Mouse (Mus musculus) liver, adult 2 months (tissue): Measurements from ENCODE around the gene Acsl1. TPM values are rescaled to one million over a fixed set of nuclear protein-coding genes. Genes with fewer than 3 reads are reported as not detected.

Experiments used
- DNase-seq: peaks from one replicate; pipeline ENCODE4 v3.0.0-alpha.2; 2011; ENCODE audit warnings: low read depth, low spot score; ENCODE audit errors: extremely low read depth
- H3K27ac ChIP-seq: fragments of 200-500 bp; replicated peaks from 2 replicates; pipeline ENCODE4 v1.5.1; 2012; ENCODE audit warnings: low read depth, mild to moderate bottlenecking, control low read depth, inconsistent platforms, low read length; ENCODE audit not compliant: insufficient read depth
- H3K27me3 ChIP-seq: fragments of 200-500 bp; 2 replicates; pipeline ENCODE4 v1.6.1; 2012; ENCODE audit warnings: mild to moderate bottlenecking, moderate library complexity, low read length, inconsistent platforms; ENCODE audit not compliant: control insufficient read depth, insufficient read depth
- H3K36me3 ChIP-seq: fragments of 200-500 bp; 2 replicates; pipeline ENCODE4 v1.6.1; 2012; ENCODE audit warnings: low read length, inconsistent platforms; ENCODE audit not compliant: control insufficient read depth, insufficient read depth
- H3K4me1 ChIP-seq: fragments of 200-500 bp; 2 replicates; pipeline ENCODE4 v1.6.1; 2011; ENCODE audit warnings: low read length; ENCODE audit not compliant: control insufficient read depth, insufficient read depth
- H3K4me3 ChIP-seq: fragments of 200-500 bp; 2 replicates; pipeline ENCODE4 v1.5.1; 2011; ENCODE audit warnings: low read depth, mild to moderate bottlenecking, control low read depth, low read length, moderate library complexity; ENCODE audit not compliant: insufficient read depth
- H3K79me2 ChIP-seq: fragments of 200-500 bp; 2 replicates; pipeline ENCODE4 v1.6.1; 2012; ENCODE audit warnings: inconsistent platforms, mild to moderate bottlenecking, low read length, moderate library complexity; ENCODE audit not compliant: control insufficient read depth, insufficient read depth
- H3K9ac ChIP-seq: fragments of 200-500 bp; 2 replicates; pipeline ENCODE4 v1.6.1; 2012; ENCODE audit warnings: low read depth, mild to moderate bottlenecking, control low read depth, inconsistent platforms, low read length
- CTCF ChIP-seq: fragments of 200-500 bp; IDR thresholded peaks from 2 replicates; pipeline ENCODE4 v1.5.1; 2011; ENCODE audit warnings: low read depth, low read length, control low read depth
- POLR2A ChIP-seq: fragments of 200-500 bp; IDR thresholded peaks from 2 replicates; pipeline ENCODE4 v1.6.1; 2011; ENCODE audit warnings: low read length, control low read depth; ENCODE audit not compliant: insufficient read depth; ENCODE audit errors: extremely low read depth
- WGBS: fragments of 180-500 bp; shearing (Covaris S2); methylation state at CpG from one replicate; pipeline ENCODE4 v1.1.7; 2018; 5-methylcytosine and 5-hydroxymethylcytosine counted together
- polyA plus RNA-seq: library from polyadenylated mRNA; depleted of rRNA; stranded (reverse); fragments of >200 nt; gene quantifications from 2 replicates; pipeline ENCODE4 v1.2.3, GENCODE M21; 2012
- total RNA-seq: library from RNA; depleted of rRNA; stranded (reverse); fragments of >200 nt; gene quantifications from 2 replicates; pipeline ENCODE4 v1.2.3, GENCODE M21; 2014

Acsl1 gene
- total and polyA plus RNA-seq, 2 experiments, result 322 to 447 TPM

GRCm38 (mm10) chr8:46493495-46494170 lies 22.8 kb downstream of the Acsl1 start:
- Histone ChIP-seq H3K9ac (no peak overlapping the region; the same call in 1 of the 2 replicates), H3K27ac (peak overlapping the region; percentile 47), H3K4me1 (peaks cover 61% of the 10 kb centered on the region)

GRCm38 (mm10) chr8:46496852-46497251 lies 26.0 kb downstream of the Acsl1 start:
- DNase-seq, result peak; percentile 59
- TF ChIP-seq POLR2A (no peak), CTCF (no peak)
- peaks cover 16% of the 10 kb centered on the region; the same call in 1 of the 2 replicates for H3K79me2 ChIP-seq
- peaks cover 71% of the 10 kb centered on the region for H3K36me3 ChIP-seq
- WGBS, result 17% methylated on average over 6 of the region's 6 CpGs
- H3K4me3 ChIP-seq, result no peak overlapping the region
- H3K27ac ChIP-seq, result peak overlapping the region; percentile 1; the same call in 1 of the 2 replicates
- peak overlapping the region; percentile 7 for H3K9ac ChIP-seq
- H3K4me1 ChIP-seq, result peaks cover 60% of the 10 kb centered on the region
- no peaks in the 10 kb centered on the region for H3K27me3 ChIP-seq

More at GRCm38 (mm10) chr8:46493495-46494170, 22.8 kb downstream of the Acsl1 start:
- TF ChIP-seq CTCF (no peak), POLR2A (no peak)
- no peaks in the 10 kb centered on the region for H3K27me3 ChIP-seq
- H3K4me3 ChIP-seq, result no peak overlapping the region
- peaks cover 30% of the 10 kb centered on the region for H3K79me2 ChIP-seq
- no peak for DNase-seq
- peaks cover 66% of the 10 kb centered on the region for H3K36me3 ChIP-seq
- 37% methylated on average over 11 of the region's 11 CpGs for WGBS

GRCm38 (mm10) chr8:46497314-46498011 lies 26.6 kb downstream of the Acsl1 start:
- peaks cover 74% of the 10 kb centered on the region for H3K36me3 ChIP-seq
- DNase-seq, result no peak
- peaks cover 60% of the 10 kb centered on the region for H3K4me1 ChIP-seq
- H3K27ac ChIP-seq, result peak overlapping the region; percentile 17; the same call in 1 of the 2 replicates
- H3K9ac ChIP-seq, result peak overlapping the region; percentile 9
- 40% methylated on average over 15 of the region's 15 CpGs for WGBS
- peaks cover 15% of the 10 kb centered on the region; the same call in 1 of the 2 replicates for H3K79me2 ChIP-seq
- TF ChIP-seq CTCF (no peak), POLR2A (no peak)
- H3K27me3 ChIP-seq, result no peaks in the 10 kb centered on the region
- no peak overlapping the region for H3K4me3 ChIP-seq

- TF ChIP-seq POLR2A, result 0 out of 2 replicates have a peak, but pooled peaks have one; percentile 11
- TF ChIP-seq CTCF, result no peak
- Histone ChIP-seq H3K36me3 (peaks cover 67% of the 10 kb centered on the region), H3K27ac (peak overlapping the region; percentile 19), H3K9ac (peak overlapping the region; percentile 7), H3K27me3 (no peaks in the 10 kb centered on the region), H3K79me2 (peaks cover 7% of the 10 kb centered on the region; the same call in 1 of the 2 replicates), H3K4me1 (peaks cover 56% of the 10 kb centered on the region), H3K4me3 (no peak overlapping the region)
- peak; percentile 96 for DNase-seq
- 8% methylated on average over 19 of the region's 19 CpGs for WGBS
Observed at GRCm38 (mm10) chr8:46499376-46500061, 28.7 kb downstream of the Acsl1 start.

- H3K4me1 ChIP-seq, result peaks cover 33% of the 10 kb centered on the region
- 30% methylated on average over 19 of the region's 19 CpGs for WGBS
Observed at GRCm38 (mm10) chr8:46502333-46503071, 31.7 kb downstream of the Acsl1 start.

More at GRCm38 (mm10) chr8:46502333-46503071, 31.7 kb downstream of the Acsl1 start:
- peak overlapping the region; percentile 13 for H3K27ac ChIP-seq
- H3K4me3 ChIP-seq, result no peak overlapping the region
- H3K27me3 ChIP-seq, result no peaks in the 10 kb centered on the region
- TF ChIP-seq CTCF (no peak), POLR2A (no peak)
- peaks cover 3% of the 10 kb centered on the region; the same call in 1 of the 2 replicates for H3K79me2 ChIP-seq
- no peak for DNase-seq
- peaks cover 72% of the 10 kb centered on the region for H3K36me3 ChIP-seq
- peak overlapping the region; percentile 10; the same call in 1 of the 2 replicates for H3K9ac ChIP-seq
